Mouse (Mus musculus) spleen, postnatal 10 days (tissue): ENCODE data around the gene Stx2.

Source experiments
- DNase-seq, 2 experiments: peaks; one replicate each; pipeline ENCODE4 v3.0.0; 2021 to 2022; ENCODE audit warnings: low spot score in 2 of 2

Gene Stx2

GRCm38 (mm10) chr5:128952291-128953195 lies 55.8 kb downstream of the Stx2 start:
- DNase-seq = no peak

- DNase-seq = no peak
Measured at GRCm38 (mm10) chr5:128951472-128951871, 56.9 kb downstream of the Stx2 start.

GRCm38 (mm10) chr5:128947093-128947492 lies 61.3 kb downstream of the Stx2 start:
- DNase-seq = peak in 1 of 2 experiments; percentile 33

- DNase-seq = no peak
Measured at GRCm38 (mm10) chr5:128940436-128940835, 67.9 kb downstream of the Stx2 start.

- no peak for DNase-seq
Measured at GRCm38 (mm10) chr5:128935359-128935899, 72.9 kb downstream of the Stx2 start.
